Mouse (Mus musculus): Measurements from ENCODE around the gene Lrrc27. TPM values are rescaled to one million over a fixed set of nuclear protein-coding genes. Genes with fewer than 3 reads are reported as not detected.

Gene Lrrc27
- total and polyA plus RNA-seq, 2 experiments, result 0.28 to 1.1 TPM

DNA sequence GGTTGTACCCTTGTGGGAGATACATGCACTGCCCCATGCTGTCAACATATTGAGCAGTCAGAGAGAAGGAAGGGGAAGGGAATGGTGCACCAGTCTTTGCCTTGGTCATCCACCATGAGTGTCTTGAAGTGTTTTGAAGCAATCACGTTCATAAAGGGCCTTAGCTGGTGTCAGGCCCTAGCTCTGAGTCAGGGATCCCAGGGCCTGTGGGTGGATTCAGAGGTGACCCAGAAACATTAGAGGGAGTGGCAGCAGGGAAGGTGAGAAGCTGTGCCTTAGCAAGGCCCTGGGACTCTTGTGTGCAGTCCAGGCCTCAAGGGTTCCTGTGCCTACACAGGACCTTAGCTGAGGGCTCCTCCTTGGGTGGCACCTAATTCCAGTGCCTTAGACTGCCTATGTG, 11.3 kb downstream of the Lrrc27 start:
- H3K4me1 ChIP-seq (ENCODE audit: control insufficient read depth, insufficient read depth, low read length), result peaks cover 5% of the 10 kb centered on the region
- H3K79me2 ChIP-seq (ENCODE audit: control insufficient read depth, insufficient read depth, low read length), result no peaks in the 10 kb centered on the region
- DNase-seq (ENCODE audit: extremely low read depth, low read depth, low spot score), result no peak
- H3K9ac ChIP-seq (ENCODE audit: low read depth, low read length), result no peak overlapping the region
- no peaks in the 10 kb centered on the region for H3K36me3 ChIP-seq (ENCODE audit: control insufficient read depth, insufficient read depth, low read length)
- no peak overlapping the region for H3K27ac ChIP-seq (replicated peaks; ENCODE audit: insufficient read depth, low read depth, low read length)
- 86% methylated on average over 1 of the region's 1 CpGs for WGBS
- H3K4me3 ChIP-seq (ENCODE audit: insufficient read depth, low read depth, low read length), result no peak overlapping the region
- H3K27me3 ChIP-seq (ENCODE audit: control insufficient read depth, insufficient read depth, low read length), result no peaks in the 10 kb centered on the region
- no peak for TF ChIP-seq CTCF (IDR thresholded peaks at IDR 0.05; ENCODE audit: low read depth, low read length)
- TF ChIP-seq POLR2A (IDR thresholded peaks at IDR 0.05; ENCODE audit: extremely low read depth, insufficient read depth, low read length), result no peak

GRCm38 (mm10) chr7:139224725-139225124, 11.9 kb downstream of the Lrrc27 start:
- peaks cover 5% of the 10 kb centered on the region; the same call in 1 of the 2 replicates for H3K4me1 ChIP-seq (ENCODE audit: control insufficient read depth, insufficient read depth, low read length)
- WGBS, result 61% methylated on average over 8 of the region's 8 CpGs
- no peak overlapping the region for H3K4me3 ChIP-seq (ENCODE audit: insufficient read depth, low read depth, low read length)
- no peak for DNase-seq (ENCODE audit: extremely low read depth, low read depth, low spot score)
- H3K27ac ChIP-seq (replicated peaks; ENCODE audit: insufficient read depth, low read depth, low read length), result peak overlapping the region; percentile 44; the same call in 1 of the 2 replicates
- H3K36me3 ChIP-seq (ENCODE audit: control insufficient read depth, insufficient read depth, low read length), result no peaks in the 10 kb centered on the region
- TF ChIP-seq CTCF (IDR thresholded peaks at IDR 0.05; ENCODE audit: low read depth, low read length) (no peak), POLR2A (IDR thresholded peaks at IDR 0.05; ENCODE audit: extremely low read depth, insufficient read depth, low read length) (no peak)
- no peaks in the 10 kb centered on the region for H3K27me3 ChIP-seq (ENCODE audit: control insufficient read depth, insufficient read depth, low read length)
- H3K79me2 ChIP-seq (ENCODE audit: control insufficient read depth, insufficient read depth, low read length), result no peaks in the 10 kb centered on the region
- H3K9ac ChIP-seq (ENCODE audit: low read depth, low read length), result no peak overlapping the region

GRCm38 (mm10) chr7:139226416-139226815, 13.6 kb downstream of the Lrrc27 start:
- no peak for DNase-seq (ENCODE audit: extremely low read depth, low read depth, low spot score)
- H3K4me1 ChIP-seq (ENCODE audit: control insufficient read depth, insufficient read depth, low read length), result peaks cover 5% of the 10 kb centered on the region; the same call in 1 of the 2 replicates
- H3K27me3 ChIP-seq (ENCODE audit: control insufficient read depth, insufficient read depth, low read length), result no peaks in the 10 kb centered on the region
- H3K9ac ChIP-seq (ENCODE audit: low read depth, low read length), result no peak overlapping the region
- H3K4me3 ChIP-seq (ENCODE audit: insufficient read depth, low read depth, low read length), result no peak overlapping the region
- H3K27ac ChIP-seq (replicated peaks; ENCODE audit: insufficient read depth, low read depth, low read length), result no peak overlapping the region
- H3K36me3 ChIP-seq (ENCODE audit: control insufficient read depth, insufficient read depth, low read length), result no peaks in the 10 kb centered on the region
- TF ChIP-seq CTCF (IDR thresholded peaks at IDR 0.05; ENCODE audit: low read depth, low read length) (no peak), POLR2A (IDR thresholded peaks at IDR 0.05; ENCODE audit: extremely low read depth, insufficient read depth, low read length) (no peak)
- 88% methylated on average over 7 of the region's 7 CpGs for WGBS
- H3K79me2 ChIP-seq (ENCODE audit: control insufficient read depth, insufficient read depth, low read length), result no peaks in the 10 kb centered on the region

GRCm38 (mm10) chr7:139228447-139229171, 15.8 kb downstream of the Lrrc27 start:
- Histone ChIP-seq H3K4me3 (ENCODE audit: insufficient read depth, low read depth, low read length) (no peak overlapping the region), H3K27me3 (ENCODE audit: control insufficient read depth, insufficient read depth, low read length) (no peaks in the 10 kb centered on the region), H3K27ac (replicated peaks; ENCODE audit: insufficient read depth, low read depth, low read length) (no peak overlapping the region), H3K79me2 (ENCODE audit: control insufficient read depth, insufficient read depth, low read length) (no peaks in the 10 kb centered on the region), H3K4me1 (ENCODE audit: control insufficient read depth, insufficient read depth, low read length) (peaks cover 5% of the 10 kb centered on the region; the same call in 1 of the 2 replicates), H3K36me3 (ENCODE audit: control insufficient read depth, insufficient read depth, low read length) (no peaks in the 10 kb centered on the region), H3K9ac (ENCODE audit: low read depth, low read length) (no peak overlapping the region)
- no peak for DNase-seq (ENCODE audit: extremely low read depth, low read depth, low spot score)
- TF ChIP-seq CTCF (IDR thresholded peaks at IDR 0.05; ENCODE audit: low read depth, low read length), result no peak
- TF ChIP-seq POLR2A (IDR thresholded peaks at IDR 0.05; ENCODE audit: extremely low read depth, insufficient read depth, low read length), result no peak
- 62% methylated on average over 6 of the region's 6 CpGs for WGBS

DNA sequence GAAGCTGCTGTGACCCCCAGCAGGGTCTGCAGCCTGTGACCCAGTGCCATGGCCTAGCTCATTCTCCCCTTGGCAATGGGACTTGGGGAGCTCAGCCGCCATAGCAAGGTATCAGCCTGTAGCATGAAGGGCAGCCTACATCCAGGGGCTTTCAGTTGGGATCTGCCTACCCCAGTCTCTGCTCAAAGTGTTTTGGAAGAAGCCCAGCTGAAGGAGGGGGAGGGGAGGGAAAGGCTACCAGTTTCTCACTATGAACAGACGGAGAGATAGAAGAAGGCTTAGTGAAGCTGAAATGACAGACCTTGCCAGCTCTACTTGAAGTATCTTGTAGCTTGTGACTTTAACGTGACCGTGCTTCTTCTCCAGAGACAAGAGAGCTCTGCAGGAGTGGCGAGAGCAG, 17.0 kb downstream of the Lrrc27 start:
- H3K36me3 ChIP-seq (ENCODE audit: control insufficient read depth, insufficient read depth, low read length), result no peaks in the 10 kb centered on the region
- TF ChIP-seq CTCF (IDR thresholded peaks at IDR 0.05; ENCODE audit: low read depth, low read length), result no peak
- no peak for TF ChIP-seq POLR2A (IDR thresholded peaks at IDR 0.05; ENCODE audit: extremely low read depth, insufficient read depth, low read length)
- DNase-seq (ENCODE audit: extremely low read depth, low read depth, low spot score), result no peak
- WGBS, result 91% methylated on average over 5 of the region's 5 CpGs
- H3K79me2 ChIP-seq (ENCODE audit: control insufficient read depth, insufficient read depth, low read length), result no peaks in the 10 kb centered on the region
- H3K27ac ChIP-seq (replicated peaks; ENCODE audit: insufficient read depth, low read depth, low read length), result no peak overlapping the region
- H3K27me3 ChIP-seq (ENCODE audit: control insufficient read depth, insufficient read depth, low read length), result no peaks in the 10 kb centered on the region
- no peak overlapping the region for H3K4me3 ChIP-seq (ENCODE audit: insufficient read depth, low read depth, low read length)
- H3K9ac ChIP-seq (ENCODE audit: low read depth, low read length), result no peak overlapping the region
- H3K4me1 ChIP-seq (ENCODE audit: control insufficient read depth, insufficient read depth, low read length), result peaks cover 2% of the 10 kb centered on the region; the same call in 1 of the 2 replicates

GRCm38 (mm10) chr7:139230241-139230640, 17.5 kb downstream of the Lrrc27 start:
- Histone ChIP-seq H3K4me3 (ENCODE audit: insufficient read depth, low read depth, low read length) (no peak overlapping the region), H3K27ac (replicated peaks; ENCODE audit: insufficient read depth, low read depth, low read length) (no peak overlapping the region), H3K27me3 (ENCODE audit: control insufficient read depth, insufficient read depth, low read length) (no peaks in the 10 kb centered on the region), H3K79me2 (ENCODE audit: control insufficient read depth, insufficient read depth, low read length) (no peaks in the 10 kb centered on the region), H3K36me3 (ENCODE audit: control insufficient read depth, insufficient read depth, low read length) (no peaks in the 10 kb centered on the region), H3K9ac (ENCODE audit: low read depth, low read length) (no peak overlapping the region), H3K4me1 (ENCODE audit: control insufficient read depth, insufficient read depth, low read length) (no peaks in the 10 kb centered on the region)
- no peak for TF ChIP-seq POLR2A (IDR thresholded peaks at IDR 0.05; ENCODE audit: extremely low read depth, insufficient read depth, low read length)
- TF ChIP-seq CTCF (IDR thresholded peaks at IDR 0.05; ENCODE audit: low read depth, low read length), result no peak
- no peak for DNase-seq (ENCODE audit: extremely low read depth, low read depth, low spot score)
- WGBS, result 80% methylated on average over 12 of the region's 12 CpGs

Data from liver, adult 2 months (tissue).